ENCODE assay signal across 8 mouse cellular contexts in genomic region chr1:172502145-172503110, GRCm38 (mm10). TPM values are rescaled to one million over a fixed set of nuclear protein-coding genes. Genes with fewer than 3 reads are reported as not detected.
DNase-seq lines count a peak whose midpoint lies in the region; ATAC-seq and TF ChIP-seq lines count a peak whose summit lies in the region.

No protein-coding gene starts in this region.

- peaks cover 10% of the 10 kb centered on the region; the same call in 1 of the 2 replicates for H3K27me3 ChIP-seq in neural tube, embryonic 11.5 days (ENCODE audit: control insufficient read depth, insufficient read depth, low read length)
- no peaks in the 10 kb centered on the region for H3K27me3 ChIP-seq in heart, adult 2 months (ENCODE audit: control insufficient read depth, insufficient read depth, low read length)
- H3K27me3 ChIP-seq in lung, postnatal 0 days (replicated peaks; ENCODE audit: insufficient read depth, low read length) = no peaks in the 10 kb centered on the region

- 24% methylated on average over 13 of the region's 13 CpGs for WGBS in neural tube, embryonic 11.5 days
- 22% methylated on average over 13 of the region's 13 CpGs for WGBS in heart, adult 2 months
- WGBS in lung, postnatal 0 days = 5% methylated on average over 13 of the region's 13 CpGs

- H3K4me2 ChIP-seq in neural tube, embryonic 11.5 days (ENCODE audit: low read depth) = peak overlapping the region; percentile 26
- peak overlapping the region; percentile 63 for H3K4me2 ChIP-seq in lung, postnatal 0 days (replicated peaks; ENCODE audit: low read depth, low read length)

- H3K4me1 ChIP-seq in neural tube, embryonic 11.5 days (ENCODE audit: control insufficient read depth, insufficient read depth, low read length) = peaks cover 27% of the 10 kb centered on the region
- H3K4me1 ChIP-seq in heart, adult 2 months (ENCODE audit: control insufficient read depth, insufficient read depth, low read length) = peaks cover 18% of the 10 kb centered on the region
- H3K4me1 ChIP-seq in lung, postnatal 0 days (ENCODE audit: insufficient read depth, low read depth, low read length) = peaks cover 26% of the 10 kb centered on the region

- peak overlapping the region; percentile 67; the same call in 1 of the 2 replicates for H3K27ac ChIP-seq in neural tube, embryonic 11.5 days (ENCODE audit: low read depth, low read length)
- H3K27ac ChIP-seq in heart, adult 2 months = peak overlapping the region; percentile 96
- peak overlapping the region; percentile 98 for H3K27ac ChIP-seq in lung, postnatal 0 days (ENCODE audit: low read length)

- H3K9me3 ChIP-seq in neural tube, embryonic 11.5 days (ENCODE audit: control insufficient read depth, low read length) = no peaks in the 10 kb centered on the region
- no peaks in the 10 kb centered on the region for H3K9me3 ChIP-seq in lung, postnatal 0 days (ENCODE audit: low read length)

- H3K36me3 ChIP-seq in neural tube, embryonic 11.5 days (ENCODE audit: control insufficient read depth, insufficient read depth, low read length) = no peaks in the 10 kb centered on the region; the same call in 1 of the 2 replicates
- peaks cover 5% of the 10 kb centered on the region for H3K36me3 ChIP-seq in heart, adult 2 months (ENCODE audit: control insufficient read depth, insufficient read depth, low read length)
- peaks cover 20% of the 10 kb centered on the region for H3K36me3 ChIP-seq in lung, postnatal 0 days (ENCODE audit: insufficient read depth, low read length)

- ATAC-seq in neural tube, embryonic 11.5 days (ENCODE audit: insufficient read depth, low FRiP score, low TSS enrichment) = no peak
- peak; percentile 51 for ATAC-seq in lung, postnatal 0 days

- peak; percentile 29 for DNase-seq in neural tube, embryonic 11.5 days (ENCODE audit: low spot score)
- no peak for DNase-seq in neural tube, embryonic 10.5 days (ENCODE audit: extremely low spot score, low spot score)
- peak; percentile 57 to 66 for DNase-seq in heart, adult 2 months
- DNase-seq in kidney, adult 8-10 months = peak; percentile 50 to 73
- peak; percentile 93 for DNase-seq in lung, postnatal 0 days (ENCODE audit: low spot score)
- DNase-seq in layer of hippocampus, adult 11-12 months (ENCODE audit: low spot score) = no peak
- no peak for DNase-seq in urinary bladder, postnatal 10 days (ENCODE audit: low spot score)
- DNase-seq in adrenal gland, adult 8-10 months = no peak

- intact Hi-C loops in heart, adult 2 months (cut with DNase I) = no loop called here

- TF ChIP-seq POLR2A in heart, adult 2 months (IDR thresholded peaks at IDR 0.05; ENCODE audit: insufficient read depth, low read depth, low read length) = no peak

- no peak for TF ChIP-seq CTCF in heart, adult 2 months (IDR thresholded peaks at IDR 0.05)
- TF ChIP-seq CTCF in lung, postnatal 0 days (IDR thresholded peaks at IDR 0.05) = no peak

- no peak for TF ChIP-seq EP300 in heart, adult 2 months (IDR thresholded peaks at IDR 0.05; ENCODE audit: insufficient read depth, low read depth, low read length)
- TF ChIP-seq EP300 in lung, postnatal 0 days (IDR thresholded peaks at IDR 0.05) = no peak

- no peak overlapping the region; the same call in 1 of the 2 replicates for H3K4me3 ChIP-seq in neural tube, embryonic 11.5 days (ENCODE audit: low read depth, low read length)
- peak overlapping the region; percentile 72 for H3K4me3 ChIP-seq in heart, adult 2 months
- peak overlapping the region; percentile 94 for H3K4me3 ChIP-seq in lung, postnatal 0 days (ENCODE audit: low read depth, low read length)

- no peaks in the 10 kb centered on the region for H3K79me2 ChIP-seq in heart, adult 2 months (replicated peaks; ENCODE audit: control insufficient read depth, insufficient read depth, low read length)

- H3K9ac ChIP-seq in neural tube, embryonic 11.5 days (ENCODE audit: low read length) = peak overlapping the region; percentile 7
- H3K9ac ChIP-seq in heart, adult 2 months (ENCODE audit: low read depth, low read length) = peak overlapping the region; percentile 50
- peak overlapping the region; percentile 90 for H3K9ac ChIP-seq in lung, postnatal 0 days (replicated peaks; ENCODE audit: low read depth)

RNA-seq across cellular contexts. Expression of gene Tagln2, which starts 2.6 kb away (rescaled TPM):
- polyA plus RNA-seq in neural tube, embryonic 11.5 days (2014; fragmentation: Nextera tagmentation; extraction: Ambion mirVana) = 79.8 and 93.6 TPM in 2 replicates
- 10 to 100 TPM; 65.5 to 77.8 TPM for total RNA-seq in heart, adult 2 months (2021)
- 131 and 152 TPM in 2 replicates for polyA plus RNA-seq in heart, adult 2 months (2012; rRNA removed)
- 739 and 823 TPM in 2 replicates for polyA plus RNA-seq in lung, postnatal 0 days (2015; fragmentation: Nextera tagmentation; extraction: Ambion mirVana)
- total RNA-seq in adrenal gland, adult 8-10 months (2022) = 10 to 100 TPM; 68.5 to 90.2 (median 77.9) TPM

RNA-seq across cellular contexts. Expression of gene Cfap45, which starts 18.2 kb away (rescaled TPM):
- 1.7 and 2.5 TPM in 2 replicates for polyA plus RNA-seq in neural tube, embryonic 11.5 days (2014; fragmentation: Nextera tagmentation; extraction: Ambion mirVana)
- total RNA-seq in heart, adult 2 months (2021) = under 1 TPM; 0.39 to 0.52 TPM
- 0.26 and 0.53 TPM in 2 replicates for polyA plus RNA-seq in heart, adult 2 months (2012; rRNA removed)
- polyA plus RNA-seq in lung, postnatal 0 days (2015; fragmentation: Nextera tagmentation; extraction: Ambion mirVana) = 12.2 and 13.1 TPM in 2 replicates
- total RNA-seq in adrenal gland, adult 8-10 months (2022) = under 1 TPM; 0.17 to 0.62 (median 0.36) TPM

RNA-seq across cellular contexts. Expression of gene Igsf9, which starts 20.8 kb away (rescaled TPM):
- polyA plus RNA-seq in neural tube, embryonic 11.5 days (2014; fragmentation: Nextera tagmentation; extraction: Ambion mirVana) = 45.9 and 59.3 TPM in 2 replicates
- under 1 TPM; 0.36 to 0.47 TPM for total RNA-seq in heart, adult 2 months (2021)
- polyA plus RNA-seq in heart, adult 2 months (2012; rRNA removed) = 2.1 and 3.8 TPM in 2 replicates
- polyA plus RNA-seq in lung, postnatal 0 days (2015; fragmentation: Nextera tagmentation; extraction: Ambion mirVana) = 1.1 and 1.3 TPM in 2 replicates
- 1 to 10 TPM; 1.5 to 6.6 (median 3.6) TPM for total RNA-seq in adrenal gland, adult 8-10 months (2022)

RNA-seq across cellular contexts. Expression of gene Slamf9, which starts 27.3 kb away (rescaled TPM):
- polyA plus RNA-seq in neural tube, embryonic 11.5 days (2014; fragmentation: Nextera tagmentation; extraction: Ambion mirVana) = 0.17 TPM in 1 of 2 replicates, not detected in the other
- 1 to 10 TPM; 1.2 to 2.3 TPM for total RNA-seq in heart, adult 2 months (2021)
- 6.8 and 7.0 TPM in 2 replicates for polyA plus RNA-seq in heart, adult 2 months (2012; rRNA removed)
- polyA plus RNA-seq in lung, postnatal 0 days (2015; fragmentation: Nextera tagmentation; extraction: Ambion mirVana) = 4.7 and 5.3 TPM in 2 replicates
- total RNA-seq in adrenal gland, adult 8-10 months (2022) = 10 to 100 TPM in 1 of 4 experiments, 1 to 10 TPM in 3; 5.2 to 11.3 (median 6.2) TPM

RNA-seq across cellular contexts. Expression of gene Vsig8, which starts 53.3 kb away (rescaled TPM):
- polyA plus RNA-seq in neural tube, embryonic 11.5 days (2014; fragmentation: Nextera tagmentation; extraction: Ambion mirVana) = 0.15 TPM in 1 of 2 replicates, not detected in the other
- not detected for total RNA-seq in heart, adult 2 months (2021)
- polyA plus RNA-seq in heart, adult 2 months (2012; rRNA removed) = not detected in 2 replicates
- 0.39 and 0.44 TPM in 2 replicates for polyA plus RNA-seq in lung, postnatal 0 days (2015; fragmentation: Nextera tagmentation; extraction: Ambion mirVana)
- 1 to 10 TPM in 1 of 4 experiments, under 1 TPM in 2, not detected in 1; 0.38 to 1.1 (median 0.43) TPM for total RNA-seq in adrenal gland, adult 8-10 months (2022)

Comparison
In these comparisons a context has a peak if more than half of its experiments do, and no peak if none do; other contexts are left out.
1. DNase-seq: peak in neural tube, embryonic 11.5 days (single experiment), heart, adult 2 months (2 of 2), kidney, adult 8-10 months (2 of 2) and lung, postnatal 0 days (single experiment); none in neural tube, embryonic 10.5 days (single experiment), layer of hippocampus, adult 11-12 months (single experiment), urinary bladder, postnatal 10 days (single experiment) and adrenal gland, adult 8-10 months (single experiment).
2. H3K9ac ChIP-seq: peak in every context shown above with its lines; median percentile 90 in lung, postnatal 0 days; 50 in heart, adult 2 months; 7 in neural tube, embryonic 11.5 days.
3. Peak in every context shown above with its lines, with median percentiles within 50 percentile points of each other: H3K27ac ChIP-seq.